Mouse (Mus musculus) liver, postnatal 0 days (tissue): ENCODE measurements around the gene Arhgap1. TPM values are rescaled to one million over a fixed set of nuclear protein-coding genes. Genes with fewer than 3 reads are reported as not detected.

Experiments
- ATAC-seq: fragments of 200-750 bp; cut with Nextera tagmentation; 2 replicates; pipeline ENCODE4 v1.8.0; 2017; ENCODE audit warnings: mild to moderate bottlenecking, moderate library complexity
- DNase-seq: peaks from one replicate; pipeline ENCODE4 v3.0.0-alpha.2; 2016
- H3K27ac ChIP-seq: fragments of 300-500 bp; sonication (generic); 2 replicates; pipeline ENCODE4 v1.5.1; 2014; ENCODE audit warnings: antibody characterized with exemption, moderate library complexity, mild to moderate bottlenecking, low read depth
- H3K27me3 ChIP-seq: fragments of 300-500 bp; sonication (generic); 2 replicates; pipeline ENCODE4 v1.6.1; 2014; ENCODE audit warnings: low read length, control low read depth, mixed read lengths; ENCODE audit not compliant: insufficient read depth
- H3K36me3 ChIP-seq: fragments of 300-500 bp; sonication (generic); replicated peaks from 2 replicates; pipeline ENCODE4 v1.6.1; 2014; ENCODE audit warnings: mild to moderate bottlenecking, control low read depth, low read length, moderate library complexity, mixed read lengths; ENCODE audit not compliant: insufficient read depth
- H3K4me1 ChIP-seq: fragments of 300-500 bp; sonication (generic); 2 replicates; pipeline ENCODE4 v1.6.1; 2014; ENCODE audit warnings: antibody characterized with exemption, mild to moderate bottlenecking, control low read depth; ENCODE audit not compliant: insufficient read depth
- H3K4me2 ChIP-seq: fragments of 300-500 bp; sonication (generic); 2 replicates; pipeline ENCODE4 v1.6.1; 2014; ENCODE audit warnings: low read depth, mild to moderate bottlenecking, low read length, moderate library complexity, mixed read lengths
- H3K4me3 ChIP-seq: fragments of 300-500 bp; sonication (generic); 2 replicates; pipeline ENCODE4 v1.5.1; 2014; ENCODE audit warnings: low read depth, low read length
- H3K9ac ChIP-seq: fragments of 300-500 bp; sonication (generic); replicated peaks from 2 replicates; pipeline ENCODE4 v1.6.1; 2014; ENCODE audit warnings: mild to moderate bottlenecking, moderate library complexity
- H3K9me3 ChIP-seq: fragments of 300-500 bp; sonication (generic); 2 replicates; pipeline ENCODE4 v1.6.1; 2016; ENCODE audit warnings: mild to moderate bottlenecking, control low read depth, low read length, mixed read lengths
- CTCF ChIP-seq: sonication (generic); IDR thresholded peaks from 2 replicates; pipeline ENCODE4 v1.5.1; 2016; ENCODE audit warnings: antibody characterized with exemption, low read depth
- EP300 ChIP-seq: IDR thresholded peaks from 2 replicates; pipeline ENCODE4 v1.6.1; 2016; ENCODE audit warnings: antibody characterized with exemption, low read depth, mild to moderate bottlenecking
- WGBS: fragments of 180-500 bp; shearing (Covaris S2); extraction: QIAGEN DNeasy Blood & Tissue Kit; methylation state at CpG from one replicate; pipeline ENCODE4 v1.1.7; 2014; ENCODE audit not compliant: insufficient replicate concordance; 5-methylcytosine and 5-hydroxymethylcytosine counted together
- polyA plus RNA-seq: library from polyadenylated mRNA; unstranded; fragments of >200 nt; fragmentation: Nextera tagmentation; extraction: Ambion mirVana; gene quantifications from 2 replicates; pipeline ENCODE4 v1.2.1, GENCODE M21; 2015

Gene Arhgap1
- polyA plus RNA-seq, 1 experiment from 2014 or later, result 27.3 TPM

DNA sequence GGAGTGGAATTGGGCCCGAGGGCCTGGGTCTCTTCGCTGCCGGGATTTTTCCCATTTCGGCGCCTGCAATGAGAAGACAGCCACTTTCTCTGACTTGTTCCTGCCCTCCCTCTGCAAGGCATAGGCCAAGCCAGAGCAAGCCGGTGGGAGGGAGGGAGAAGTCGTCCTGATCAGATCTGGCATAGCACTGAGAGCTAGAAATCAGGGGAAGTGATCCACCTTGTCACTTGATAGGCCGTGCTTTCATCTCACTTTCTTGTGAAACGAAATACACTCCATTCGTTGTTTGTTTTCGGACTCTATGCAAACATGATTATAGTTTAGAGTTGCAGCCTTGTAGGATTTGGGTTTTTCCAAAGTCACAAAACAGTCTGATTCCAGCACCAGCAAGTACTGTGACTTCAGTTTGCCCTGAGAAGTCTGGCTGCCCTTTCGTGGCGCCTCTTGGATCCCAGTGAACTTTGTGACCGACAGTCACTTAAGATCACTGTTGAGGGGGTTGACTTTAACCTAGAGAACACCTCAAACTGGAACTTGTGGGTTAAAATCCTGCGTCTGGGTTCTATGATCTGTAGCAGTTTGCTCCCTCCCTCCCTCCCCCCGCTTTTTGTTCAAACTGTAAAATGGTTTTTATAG is 818 bp downstream of the Arhgap1 start:
- DNase-seq, result no peak
- TF ChIP-seq CTCF, result no peak
- no peak for TF ChIP-seq EP300
- Histone ChIP-seq H3K27me3 (no peaks in the 10 kb centered on the region), H3K4me1 (peaks cover 30% of the 10 kb centered on the region), H3K4me3 (peak overlapping the region; percentile 78), H3K9ac (peak overlapping the region; percentile 75), H3K27ac (peak overlapping the region; percentile 97), H3K9me3 (no peaks in the 10 kb centered on the region), H3K36me3 (peaks cover 47% of the 10 kb centered on the region), H3K4me2 (peak overlapping the region; percentile 99)
- WGBS, result 4% methylated on average over 16 of the region's 16 CpGs
- peak; percentile 26; the same call in 1 of the 2 replicates for ATAC-seq

GRCm38 (mm10) chr2:91651458-91652258 is 2.0 kb downstream of the Arhgap1 start:
- ATAC-seq (no peak), DNase-seq (no peak)
- 71% methylated on average over 14 of the region's 14 CpGs for WGBS
- Histone ChIP-seq H3K27ac (peak overlapping the region; percentile 35; the same call in 1 of the 2 replicates), H3K4me3 (peak overlapping the region; percentile 20), H3K9ac (peak overlapping the region; percentile 34; the same call in 1 of the 2 replicates), H3K4me1 (peaks cover 30% of the 10 kb centered on the region), H3K36me3 (peaks cover 47% of the 10 kb centered on the region), H3K27me3 (no peaks in the 10 kb centered on the region), H3K9me3 (no peaks in the 10 kb centered on the region), H3K4me2 (peak overlapping the region; percentile 99)
- no peak for TF ChIP-seq EP300
- TF ChIP-seq CTCF, result no peak

DNA sequence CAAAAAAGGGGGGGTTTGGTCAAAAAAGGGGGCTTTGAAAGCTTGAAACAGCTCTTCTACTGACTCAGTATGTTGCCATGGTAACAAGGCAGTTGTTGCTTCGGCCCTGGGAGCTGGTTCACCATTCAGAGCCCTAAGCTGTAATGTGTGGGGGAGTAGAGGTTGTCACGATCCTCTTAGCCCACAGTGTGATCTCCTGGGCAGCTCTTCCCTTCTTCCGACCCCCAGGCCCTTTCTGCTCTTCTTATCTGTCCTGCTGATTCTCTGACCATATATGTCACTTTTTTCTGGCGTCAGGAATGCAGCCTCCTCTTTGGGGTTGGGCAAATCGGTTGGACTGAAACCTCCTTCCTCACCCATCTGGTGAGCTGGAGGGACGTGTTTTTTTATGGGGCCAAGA is 3.2 kb downstream of the Arhgap1 start:
- H3K4me2 ChIP-seq, result no peak overlapping the region
- whole genome bisulfite sequencing, result 58% methylated on average over 6 of the region's 6 CpGs
- H3K9ac ChIP-seq, result no peak overlapping the region
- no peak overlapping the region for H3K4me3 ChIP-seq
- H3K4me1 ChIP-seq, result peaks cover 30% of the 10 kb centered on the region
- no peaks in the 10 kb centered on the region for H3K9me3 ChIP-seq
- peaks cover 47% of the 10 kb centered on the region for H3K36me3 ChIP-seq
- no peak for DNase-seq
- H3K27ac ChIP-seq, result no peak overlapping the region
- ATAC-seq, result no peak
- H3K27me3 ChIP-seq, result no peaks in the 10 kb centered on the region
- TF ChIP-seq EP300 (no peak), CTCF (no peak)

GRCm38 (mm10) chr2:91655388-91655787 is 5.7 kb downstream of the Arhgap1 start:
- H3K9ac ChIP-seq, result no peak overlapping the region
- no peak overlapping the region for H3K4me3 ChIP-seq
- ATAC-seq (no peak), DNase-seq (no peak)
- H3K27me3 ChIP-seq, result no peaks in the 10 kb centered on the region
- no peak overlapping the region for H3K27ac ChIP-seq
- no peak overlapping the region for H3K4me2 ChIP-seq
- WGBS, result 71% methylated on average over 5 of the region's 5 CpGs
- H3K36me3 ChIP-seq, result peaks cover 66% of the 10 kb centered on the region
- peaks cover 24% of the 10 kb centered on the region for H3K4me1 ChIP-seq
- TF ChIP-seq CTCF, result no peak
- TF ChIP-seq EP300, result no peak
- no peaks in the 10 kb centered on the region for H3K9me3 ChIP-seq

GRCm38 (mm10) chr2:91655827-91656226 is 6.2 kb downstream of the Arhgap1 start:
- Histone ChIP-seq H3K9ac (no peak overlapping the region), H3K27me3 (no peaks in the 10 kb centered on the region), H3K4me3 (no peak overlapping the region), H3K4me1 (peaks cover 24% of the 10 kb centered on the region), H3K4me2 (no peak overlapping the region), H3K36me3 (peaks cover 66% of the 10 kb centered on the region), H3K27ac (no peak overlapping the region), H3K9me3 (no peaks in the 10 kb centered on the region)
- ATAC-seq (no peak), DNase-seq (no peak)
- no peak for TF ChIP-seq EP300
- no peak for TF ChIP-seq CTCF
- WGBS, result 68% methylated on average over 6 of the region's 6 CpGs

- Histone ChIP-seq H3K9me3 (no peaks in the 10 kb centered on the region), H3K4me2 (no peak overlapping the region), H3K27ac (no peak overlapping the region), H3K27me3 (no peaks in the 10 kb centered on the region), H3K4me1 (peaks cover 16% of the 10 kb centered on the region), H3K9ac (no peak overlapping the region), H3K4me3 (no peak overlapping the region), H3K36me3 (peaks cover 69% of the 10 kb centered on the region)
- WGBS, result 65% methylated on average over 8 of the region's 8 CpGs
- ATAC-seq, result peak; percentile 43; the same call in 1 of the 2 replicates
- DNase-seq, result no peak
- TF ChIP-seq EP300, result no peak
- peak; percentile 52 for TF ChIP-seq CTCF
Measured at GRCm38 (mm10) chr2:91656774-91657173, 7.1 kb downstream of the Arhgap1 start.
